Mouse (Mus musculus) liver, embryonic 14.5 days (tissue): ENCODE data around the gene Rbms3. TPM values are rescaled to one million over a fixed set of nuclear protein-coding genes. Genes with fewer than 3 reads are reported as not detected.

Experiments
- ATAC-seq: fragments of 200-750 bp; cut with Nextera tagmentation; 2 replicates; pipeline ENCODE4 v1.8.0; 2017; ENCODE audit warnings: moderate number of reproducible peaks, mild to moderate bottlenecking, moderate library complexity; ENCODE audit not compliant: insufficient read depth
- DNase-seq, 3 experiments: peaks; one replicate each; pipeline ENCODE4 v3.0.0-alpha.2; 2012 to 2013; ENCODE audit warnings: low read depth in 3 of 3, low spot score in 3 of 3
- H3K27ac ChIP-seq: fragments of 300-500 bp; sonication (generic); 2 replicates; pipeline ENCODE4 v1.5.1; 2014; ENCODE audit warnings: moderate library complexity, mild to moderate bottlenecking, control low read depth, inconsistent platforms
- H3K27me3 ChIP-seq: fragments of 300-500 bp; sonication (generic); 2 replicates; pipeline ENCODE4 v1.6.1; 2014; ENCODE audit warnings: mild to moderate bottlenecking, low read length, moderate library complexity; ENCODE audit not compliant: control insufficient read depth, insufficient read depth
- H3K36me3 ChIP-seq: fragments of 300-500 bp; sonication (generic); replicated peaks from 2 replicates; pipeline ENCODE4 v1.6.1; 2014; ENCODE audit warnings: low read depth; ENCODE audit not compliant: control insufficient read depth, insufficient read depth
- H3K4me1 ChIP-seq, 2 experiments: fragments of 200-500 bp in 1 of 2; fragments of 300-500 bp in 1 of 2; sonication (generic) in 1 of 2; replicated peaks; 2 replicates each; pipeline ENCODE4 v1.6.1; 2012 to 2014; ENCODE audit warnings: antibody characterized with exemption in 1 of 2, inconsistent platforms in 1 of 2, low read length in 1 of 2; ENCODE audit not compliant: control insufficient read depth in 2 of 2, insufficient read depth in 2 of 2
- H3K4me2 ChIP-seq: fragments of 300-500 bp; sonication (generic); 2 replicates; pipeline ENCODE4 v1.6.1; 2014; ENCODE audit warnings: low read depth, mild to moderate bottlenecking, control low read depth, moderate library complexity
- H3K4me3 ChIP-seq, 2 experiments: fragments of 200-500 bp in 1 of 2; fragments of 300-500 bp in 1 of 2; sonication (generic) in 1 of 2; 2 replicates each; pipeline ENCODE4 v1.5.1; 2012 to 2014; ENCODE audit warnings: low read depth in 2 of 2, low read length in 2 of 2, mild to moderate bottlenecking in 2 of 2, control low read depth in 1 of 2, inconsistent platforms in 1 of 2, moderate library complexity in 1 of 2; ENCODE audit not compliant: insufficient read depth in 1 of 2
- H3K9ac ChIP-seq: fragments of 300-500 bp; sonication (generic); replicated peaks from 2 replicates; pipeline ENCODE4 v1.6.1; 2014; ENCODE audit warnings: mild to moderate bottlenecking, control low read depth, moderate library complexity
- H3K9me3 ChIP-seq: fragments of 300-500 bp; sonication (generic); 2 replicates; pipeline ENCODE4 v1.6.1; 2016; ENCODE audit warnings: low read length, mixed read lengths; ENCODE audit not compliant: control insufficient read depth
- CTCF ChIP-seq: IDR thresholded peaks from 2 replicates; pipeline ENCODE4 v1.5.1; 2016; ENCODE audit warnings: antibody characterized with exemption, low read depth, control low read depth
- EP300 ChIP-seq: IDR thresholded peaks from 2 replicates; pipeline ENCODE4 v1.6.1; 2016; ENCODE audit warnings: antibody characterized with exemption, low read depth
- WGBS: fragments of 180-500 bp; shearing (Covaris S2); extraction: QIAGEN DNeasy Blood & Tissue Kit; methylation state at CpG from one replicate; pipeline ENCODE4 v1.1.7; 2014; ENCODE audit not compliant: insufficient replicate concordance; 5-methylcytosine and 5-hydroxymethylcytosine counted together
- polyA plus RNA-seq, 2 experiments: library from polyadenylated mRNA; depleted of rRNA in 1 of 2; stranded (reverse) in 1 of 2; unstranded in 1 of 2; fragments of >200 nt; fragmentation: Nextera tagmentation in 1 of 2; extraction: Ambion mirVana in 1 of 2; gene quantifications; 2 replicates each; pipeline versions ENCODE4 v1.2.1 to v1.2.3; 2012 to 2014

Gene Rbms3
- 0.66 and 0.88 TPM in 2 replicates for polyA plus RNA-seq (2012; rRNA removed)
- polyA plus RNA-seq (2014; fragmentation: Nextera tagmentation; extraction: Ambion mirVana) = 2.4 and 2.8 TPM in 2 replicates

DNA sequence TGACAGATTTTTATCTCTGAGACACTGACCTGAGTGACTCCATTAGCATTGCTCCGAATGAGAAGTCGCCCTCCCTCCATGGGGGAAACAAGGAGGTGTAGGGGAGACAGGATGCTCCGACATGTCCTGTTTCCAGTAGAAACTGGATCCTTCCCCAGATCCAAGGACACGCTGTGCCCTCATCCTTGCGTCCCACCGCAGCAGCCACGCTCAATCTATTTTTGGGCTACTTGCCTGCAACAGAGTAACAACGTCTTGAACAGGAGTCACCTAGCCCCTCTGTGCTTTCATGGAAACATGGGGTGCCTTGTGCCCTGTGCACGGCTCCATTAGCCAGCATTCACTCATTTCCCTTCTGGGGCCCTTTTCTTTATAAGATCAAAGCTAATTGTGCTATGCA is at the start of gene Rbms3:
Rbms3 (minus strand) TSS at position 143 of the 400 bp plus-strand sequence.
- Histone ChIP-seq H3K9me3 (no peaks in the 10 kb centered on the region), H3K4me2 (no peak within 1 kb of the TSS), H3K9ac (no peak within 1 kb of the TSS), H3K4me1 (no peaks in the 10 kb centered on the region), H3K4me3 (no peak within 1 kb of the TSS), H3K27ac (no peak within 1 kb of the TSS), H3K36me3 (no peaks in the 10 kb centered on the region), H3K27me3 (no peaks in the 10 kb centered on the region)
- 68% methylated on average over 9 of the region's 9 CpGs for WGBS
- DNase-seq (no peak), ATAC-seq (no peak)
- TF ChIP-seq CTCF (no peak), EP300 (no peak)

DNA sequence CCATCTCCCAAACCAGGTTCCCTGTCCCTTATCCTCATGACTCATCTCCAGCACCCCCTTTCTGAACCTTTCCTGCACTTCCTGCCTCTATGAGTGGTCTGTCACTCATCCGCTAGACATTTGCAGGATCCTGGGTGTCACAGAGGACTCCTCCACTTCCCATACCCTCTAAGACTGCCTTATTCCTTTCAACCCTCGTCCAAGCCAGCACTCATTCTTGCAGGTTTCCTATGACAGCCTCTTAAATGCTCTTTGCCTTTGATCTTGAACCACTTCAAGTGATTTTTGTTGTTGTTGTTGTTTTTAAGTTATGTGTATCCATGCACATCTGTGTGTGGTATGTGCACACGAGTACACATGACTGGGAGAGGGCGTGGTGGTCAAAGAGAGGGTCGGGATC is 43.6 kb upstream of the Rbms3 start:
- no peaks in the 10 kb centered on the region for H3K9me3 ChIP-seq
- no peak overlapping the region for H3K9ac ChIP-seq
- 52% methylated on average over 5 of the region's 5 CpGs for WGBS
- no peak overlapping the region for H3K4me2 ChIP-seq
- H3K4me3 ChIP-seq = no peak overlapping the region
- TF ChIP-seq EP300 (no peak), CTCF (no peak)
- H3K36me3 ChIP-seq = no peaks in the 10 kb centered on the region
- H3K27ac ChIP-seq = no peak overlapping the region
- no peak for ATAC-seq
- no peak for DNase-seq
- no peaks in the 10 kb centered on the region for H3K4me1 ChIP-seq
- no peaks in the 10 kb centered on the region for H3K27me3 ChIP-seq

- Histone ChIP-seq H3K4me2 (no peak overlapping the region), H3K27me3 (no peaks in the 10 kb centered on the region), H3K27ac (no peak overlapping the region), H3K4me1 (no peaks in the 10 kb centered on the region), H3K36me3 (no peaks in the 10 kb centered on the region), H3K9ac (no peak overlapping the region), H3K9me3 (no peaks in the 10 kb centered on the region), H3K4me3 (no peak overlapping the region)
- ATAC-seq (no peak), DNase-seq (no peak)
- 63% methylated on average over 2 of the region's 2 CpGs for WGBS
- no peak for TF ChIP-seq CTCF
- TF ChIP-seq EP300 = no peak
These were observed 24.9 kb upstream of the Rbms3 start for GRCm38 (mm10) chr9:117654626-117655025.

GRCm38 (mm10) chr9:117653641-117654040 is 23.9 kb upstream of the Rbms3 start:
- Histone ChIP-seq H3K36me3 (no peaks in the 10 kb centered on the region), H3K4me1 (no peaks in the 10 kb centered on the region), H3K9ac (no peak overlapping the region), H3K9me3 (no peaks in the 10 kb centered on the region), H3K4me2 (no peak overlapping the region), H3K27ac (no peak overlapping the region), H3K4me3 (no peak overlapping the region), H3K27me3 (no peaks in the 10 kb centered on the region)
- TF ChIP-seq CTCF = no peak
- TF ChIP-seq EP300 = no peak
- ATAC-seq = no peak
- DNase-seq = no peak
- WGBS = 29% methylated on average over 5 of the region's 5 CpGs

GRCm38 (mm10) chr9:117646131-117646530 is 16.4 kb upstream of the Rbms3 start:
- DNase-seq (no peak), ATAC-seq (no peak)
- no peaks in the 10 kb centered on the region; the same call in 1 of the 2 replicates for H3K9me3 ChIP-seq
- TF ChIP-seq CTCF (no peak), EP300 (no peak)
- no peaks in the 10 kb centered on the region for H3K27me3 ChIP-seq
- H3K27ac ChIP-seq = no peak overlapping the region
- H3K4me2 ChIP-seq = no peak overlapping the region
- H3K9ac ChIP-seq = no peak overlapping the region
- WGBS = 37% methylated on average over 2 of the region's 2 CpGs
- H3K4me1 ChIP-seq = no peaks in the 10 kb centered on the region
- H3K4me3 ChIP-seq = no peak overlapping the region
- H3K36me3 ChIP-seq = no peaks in the 10 kb centered on the region
